Mouse (Mus musculus): ENCODE data around the gene Carmil2.

DNA sequence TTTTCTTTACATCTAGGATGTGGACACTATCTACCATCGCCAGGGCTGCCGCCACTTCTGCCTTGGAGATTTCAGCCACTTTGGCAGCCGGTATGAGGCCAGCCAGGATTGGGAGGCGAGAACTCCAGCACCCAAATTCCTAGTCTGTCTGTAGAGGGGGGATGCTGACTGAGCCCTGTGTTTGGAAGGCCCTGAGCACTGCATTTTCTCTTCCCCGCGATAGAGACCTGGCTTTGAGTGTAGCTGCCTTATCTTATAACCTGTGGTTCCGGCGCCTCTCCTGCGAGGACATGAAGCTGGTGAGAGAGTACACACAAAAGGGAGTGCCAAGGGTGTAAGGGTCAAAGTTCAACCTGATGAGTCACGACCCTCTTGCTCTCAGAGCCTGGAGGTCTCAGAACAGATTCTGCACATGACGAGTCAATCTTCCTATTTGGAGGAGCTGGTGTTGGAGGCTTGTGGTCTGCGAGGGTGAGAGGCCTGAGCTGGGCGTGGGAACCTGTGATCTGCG is 2.2 kb downstream of the Carmil2 start:
- TF ChIP-seq CTCF (IDR thresholded peaks at IDR 0.05; ENCODE audit: low read depth, low read length) (no peak), POLR2A (IDR thresholded peaks at IDR 0.05; ENCODE audit: borderline replicate concordance, low read depth, low read length) (no peak)
